Mouse (Mus musculus): ENCODE data around the gene Spryd3.

DNA sequence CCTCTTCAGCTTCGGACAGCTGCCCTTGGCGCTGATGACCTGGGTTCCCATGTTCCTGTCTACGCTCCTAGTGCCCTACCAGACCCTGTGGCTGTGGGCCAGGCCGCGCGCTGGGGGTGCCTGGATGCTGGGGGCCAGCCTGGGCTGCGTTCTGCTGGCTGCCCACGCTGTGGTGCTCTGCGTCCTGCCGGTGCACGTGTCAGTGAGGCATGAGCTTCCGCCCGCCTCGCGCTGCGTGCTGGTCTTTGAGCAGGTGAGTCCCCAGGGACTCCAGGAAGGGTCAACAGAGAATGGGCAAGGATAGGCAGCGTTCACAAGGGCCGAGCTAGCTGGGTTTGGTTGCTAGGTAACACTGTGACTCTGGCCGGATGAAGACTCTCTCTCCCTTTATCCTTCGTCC lies 20.8 kb upstream of the Spryd3 start:
- TF ChIP-seq MAFK (IDR thresholded peaks at IDR 0.05; ENCODE audit: insufficient read depth, low read depth, low read length) (no peak), ZC3H11A (IDR thresholded peaks at IDR 0.05; ENCODE audit: borderline replicate concordance, low read depth, low read length) (no peak)

Data from ES-E14 (cell line).